Mouse (Mus musculus) mouse embryonic stem cell (cell line): ENCODE measurements at regions not wholly inside any gene's neighbourhood (a gene's known extent, or its start where the extent isn't known, plus 50 kb on each side); places are given as distances from the start of the nearest gene placed in this dataset.

Experiments used
- in situ Hi-C, 2 experiments: fragments of 300-500 bp; cut with MboI; formaldehyde crosslinking; loops; 1 replicate in 1 of 2; 3 replicates in 1 of 2; pipeline ENCODE4 v1.14.3; 2019 to 2020; ENCODE audit warnings: low sequenced_read_pairs in 2 of 2, low pct_unique_long_range_greater_than_20kb in 1 of 2, mixed read lengths in 1 of 2; ENCODE audit not compliant: unreplicated experiment in 1 of 2

GRCm38 (mm10) chr12:18130053-18130452, 384.3 kb upstream of the 5730507C01Rik start:
- in situ Hi-C loops: loop anchor here in 1 of 2 experiments (25.0 kb wide), 1 partner anchor 293 kb away; no protein-coding TSS in a partner anchor

GRCm38 (mm10) chr12:18133170-18133569, 381.1 kb upstream of the 5730507C01Rik start:
- in situ Hi-C loops: loop anchor here in 1 of 2 experiments (25.0 kb wide), 1 partner anchor 296 kb away; no protein-coding TSS in a partner anchor

- in situ Hi-C loops: loop anchor here in 1 of 2 experiments (25.0 kb wide), 1 partner anchor 298 kb away; no protein-coding TSS in a partner anchor
Measured at GRCm38 (mm10) chr12:18135286-18135965, 378.9 kb upstream of the 5730507C01Rik start.

DNA sequence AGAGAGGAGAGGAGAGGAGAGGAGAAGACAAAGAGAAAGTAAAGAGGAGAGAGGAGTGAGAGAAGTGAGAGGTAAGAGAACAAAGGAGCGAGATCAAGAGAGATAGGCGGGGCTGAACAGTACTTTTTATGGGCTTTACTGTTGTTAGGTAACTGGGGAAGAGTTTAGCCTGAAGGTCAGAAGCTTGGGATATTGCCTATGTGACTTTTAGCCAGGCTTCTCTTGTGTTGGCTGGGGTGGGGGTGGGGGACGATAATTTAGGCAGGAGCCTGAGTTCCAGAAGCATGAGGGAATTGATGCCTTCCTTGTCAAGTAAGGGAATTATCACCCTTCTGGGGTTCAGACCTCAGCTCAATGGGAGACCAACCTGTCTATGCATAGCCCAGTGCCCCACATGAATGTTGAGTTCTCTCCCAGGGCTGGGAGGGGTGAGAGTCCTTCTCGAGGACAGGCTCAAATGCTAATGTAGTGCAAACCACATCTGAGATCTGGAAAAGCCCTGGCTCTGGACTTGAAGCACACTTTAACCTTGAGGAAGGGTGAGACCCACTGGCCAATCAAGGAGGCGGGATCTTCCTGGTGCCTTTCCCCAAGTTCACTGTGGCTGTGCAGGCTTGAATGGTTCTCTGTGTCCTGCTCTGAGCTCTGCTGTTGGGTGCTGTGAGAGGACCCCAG, 373.8 kb upstream of the 5730507C01Rik start:
- in situ Hi-C loops: loop anchor here in 1 of 2 experiments (25.0 kb wide), 1 partner anchor 303 kb away; no protein-coding TSS in a partner anchor
